ENCODE assay signal across 27 mouse cellular contexts in the genomic region with DNA sequence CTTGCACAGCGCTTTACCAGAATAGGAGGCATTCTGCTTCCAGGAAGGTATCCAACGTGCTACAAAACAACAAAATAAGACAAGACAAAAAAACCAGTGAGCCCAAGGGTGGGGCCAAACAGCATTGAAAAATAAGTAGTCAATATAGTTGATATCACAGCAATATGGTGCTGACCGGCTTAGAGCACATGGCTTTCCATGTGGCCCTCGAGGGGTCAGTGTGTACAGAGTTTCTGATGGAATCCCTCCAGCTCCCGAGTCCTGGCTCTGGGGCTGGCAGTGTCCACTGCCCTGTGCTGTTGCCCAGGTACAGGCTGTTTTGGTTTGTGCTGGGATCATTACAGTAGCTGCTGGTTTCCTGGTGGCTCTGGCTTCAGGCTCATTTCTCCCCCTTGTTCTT. TPM values are rescaled to one million over a fixed set of nuclear protein-coding genes. Genes with fewer than 3 reads are reported as not detected.
"Had no signal": no experiment of that assay in that cellular context is flagged by ENCODE, and none has a peak within 500 bp of the region (broad histone marks: within the 10 kb centered on the region; RNA-seq: fewer than 3 reads in every experiment).

No protein-coding gene starts in this region.

- H3K9me3 ChIP-seq: embryonic facial prominence, embryonic 12.5 days; embryonic facial prominence, embryonic 13.5 days; embryonic facial prominence, embryonic 15.5 days; forebrain, embryonic 15.5 days had no signal

- H3K27me3 ChIP-seq: embryonic facial prominence, embryonic 12.5 days; embryonic facial prominence, embryonic 13.5 days; embryonic facial prominence, embryonic 15.5 days; forebrain, embryonic 12.5 days; forebrain, embryonic 13.5 days; forebrain, embryonic 15.5 days had no signal

- H3K4me3 ChIP-seq: embryonic facial prominence, embryonic 10.5 days; embryonic facial prominence, embryonic 12.5 days; embryonic facial prominence, embryonic 13.5 days; embryonic facial prominence, embryonic 15.5 days; erythroblast, embryonic 14.5 days; forebrain, embryonic 10.5 days; forebrain, embryonic 12.5 days; forebrain, embryonic 13.5 days; forebrain, embryonic 15.5 days; gastrocnemius, adult 2 months; heart, adult 2 months had no signal

- H3K4me1 ChIP-seq: embryonic facial prominence, embryonic 10.5 days; embryonic facial prominence, embryonic 12.5 days; embryonic facial prominence, embryonic 13.5 days; embryonic facial prominence, embryonic 15.5 days; forebrain, embryonic 10.5 days; forebrain, embryonic 12.5 days; forebrain, embryonic 13.5 days; forebrain, embryonic 15.5 days had no signal

- H3K36me3 ChIP-seq: embryonic facial prominence, embryonic 10.5 days; embryonic facial prominence, embryonic 12.5 days; embryonic facial prominence, embryonic 13.5 days; embryonic facial prominence, embryonic 15.5 days; forebrain, embryonic 10.5 days; forebrain, embryonic 12.5 days; forebrain, embryonic 15.5 days had no signal

- DNase-seq: cerebellum, adult 2 months; cerebellum, adult 8-10 months; cerebellum, adult 9-10 months; cerebellum, adult 9-11 months; cerebellum, postnatal 10 days; cerebellum, postnatal 14 days; cerebellum, postnatal 25 days; cerebellum, postnatal 36 days; embryo, embryonic 11 days; forebrain, postnatal 0 days; gastrocnemius, adult 2 months; gastrocnemius, postnatal 10 days; gastrocnemius, postnatal 14 days; gastrocnemius, postnatal 25 days; gastrocnemius, postnatal 36 days; heart, adult 2 months had no signal

- H3K27ac ChIP-seq: embryonic facial prominence, embryonic 10.5 days; embryonic facial prominence, embryonic 12.5 days; embryonic facial prominence, embryonic 13.5 days; embryonic facial prominence, embryonic 15.5 days; forebrain, embryonic 10.5 days; forebrain, embryonic 12.5 days; forebrain, embryonic 13.5 days; forebrain, embryonic 15.5 days; gastrocnemius, adult 2 months; heart, adult 2 months had no signal

RNA-seq across cellular contexts. Expression of a gene that starts 35.7 kb away (rescaled TPM):
- total RNA-seq: common myeloid progenitor, adult 5-6 weeks; granulocyte monocyte progenitor cell, adult 5-6 weeks had no signal
- polyA plus RNA-seq: erythroblast, embryonic 14.5 days had no signal
